Mouse (Mus musculus) left cerebral cortex, postnatal 25 days (tissue): ENCODE measurements at regions not wholly inside any gene's neighbourhood (a gene's known extent, or its start where the extent isn't known, plus 50 kb on each side); places are given as distances from the start of the nearest gene placed in this dataset.
"Not testable (repeated sequence)": the region's sequence is repeated elsewhere in the genome, so short reads cannot be mapped to it uniquely, and the experiment has no call there.

Experiments
- DNase-seq, 2 experiments: peaks; one replicate each; pipeline ENCODE4 v3.0.0; 2022; ENCODE audit warnings: low spot score in 2 of 2, mixed read lengths in 1 of 2
- intact Hi-C: fragments of 180-260 bp; cut with DNase I; formaldehyde crosslinking; loops from one replicate; pipeline ENCODE4 v1.15.1; 2025

- DNase-seq = no peak
- intact Hi-C loops = no loop called here
Measured at GRCm38 (mm10) chr3:151943542-151943941, 106.1 kb upstream of the Ptgfr start.

DNA sequence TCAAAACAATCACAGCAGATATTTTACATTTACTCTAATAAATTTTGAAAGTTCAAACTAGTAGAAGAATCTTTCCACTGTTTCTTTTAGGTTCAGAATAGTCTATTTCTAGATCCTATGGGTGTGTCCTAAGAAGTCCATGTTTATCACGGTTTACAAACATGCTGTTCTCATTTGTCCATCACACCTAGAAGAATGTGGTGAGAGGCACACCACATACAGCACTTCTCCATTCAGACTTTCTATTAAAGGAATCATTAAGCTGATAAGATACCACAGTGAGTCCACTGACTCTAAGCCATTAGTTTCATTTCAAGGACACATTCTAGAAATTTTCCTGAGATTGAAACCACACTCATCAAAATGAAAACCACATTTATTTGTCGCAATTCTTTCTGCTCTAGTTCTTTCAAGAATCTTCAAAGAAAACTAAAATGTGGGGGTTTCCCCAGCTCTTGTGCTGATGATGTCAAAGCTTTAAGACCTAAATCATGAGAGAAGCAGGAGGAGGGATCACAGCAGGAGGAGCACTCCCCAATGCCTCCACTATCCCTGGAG is 101.1 kb upstream of the Ptgfr start:
- no peak for DNase-seq
- intact Hi-C loops = no loop called here

DNA sequence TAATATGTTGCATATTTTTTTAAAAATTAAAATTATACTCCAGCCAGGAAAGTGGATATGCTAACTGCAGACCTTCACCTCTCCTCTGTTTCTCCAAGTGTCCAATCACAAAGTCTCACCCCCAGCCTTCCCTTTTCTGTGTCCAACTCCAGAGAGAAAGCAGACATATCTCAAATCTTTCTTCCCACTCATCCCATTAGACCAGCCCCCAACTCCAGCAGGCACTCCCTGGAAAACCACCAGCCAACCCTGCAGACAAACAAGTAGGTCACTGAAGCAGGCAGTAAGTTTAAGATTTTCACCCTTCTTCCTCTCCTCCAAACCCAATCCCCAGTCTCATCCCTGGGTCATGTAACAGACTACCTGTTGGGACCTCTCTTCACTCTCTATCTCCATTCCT is 94.2 kb upstream of the Ptgfr start:
- DNase-seq = no peak
- intact Hi-C loops = no loop called here

DNA sequence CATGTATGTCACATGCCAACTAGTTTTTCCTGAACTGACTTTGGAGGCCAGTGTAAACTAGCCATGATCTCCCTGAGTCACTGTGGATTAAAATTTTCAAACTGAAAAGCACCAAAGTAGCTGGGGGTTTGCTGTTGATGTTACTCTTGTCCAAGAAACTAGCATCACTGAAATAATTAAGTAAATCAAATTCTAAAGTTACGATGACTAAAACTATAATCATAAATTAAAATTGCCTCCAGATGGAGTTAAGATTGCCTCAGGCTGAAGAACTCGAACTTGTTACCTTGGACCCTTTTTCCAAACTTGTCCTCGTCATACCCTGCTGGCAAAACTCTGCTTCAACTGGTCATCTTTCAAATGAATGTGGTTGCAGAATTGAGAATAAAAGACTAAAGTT is 93.7 kb upstream of the Ptgfr start:
- DNase-seq = no peak
- intact Hi-C loops = no loop called here

DNA sequence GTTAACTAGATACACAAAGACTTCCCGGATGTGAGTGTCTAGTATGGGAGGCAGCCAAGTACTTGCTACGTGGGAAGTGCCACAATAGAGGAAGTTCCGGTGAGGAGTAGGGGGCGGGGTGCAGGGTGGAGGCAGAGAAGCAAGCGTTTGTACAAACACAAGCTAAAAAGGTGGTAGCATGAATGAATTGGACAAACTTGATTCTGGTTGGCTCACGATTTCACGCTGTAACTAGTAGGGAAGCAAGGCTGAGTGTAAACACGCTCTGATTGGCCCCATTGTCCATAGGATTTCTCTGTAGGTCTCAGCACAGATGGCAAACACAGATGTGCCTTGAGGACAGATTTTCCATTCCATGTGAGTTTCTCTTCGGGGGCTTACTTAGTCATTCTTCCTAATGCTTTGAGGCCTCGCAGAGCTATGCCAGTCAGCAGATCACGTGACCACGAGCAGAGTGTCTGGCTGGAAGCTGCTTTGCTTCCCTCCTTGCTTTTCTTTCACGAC is 76.6 kb upstream of the Ptgfr start:
- intact Hi-C loops = no loop called here
- DNase-seq = peak; percentile 31 to 74

DNA sequence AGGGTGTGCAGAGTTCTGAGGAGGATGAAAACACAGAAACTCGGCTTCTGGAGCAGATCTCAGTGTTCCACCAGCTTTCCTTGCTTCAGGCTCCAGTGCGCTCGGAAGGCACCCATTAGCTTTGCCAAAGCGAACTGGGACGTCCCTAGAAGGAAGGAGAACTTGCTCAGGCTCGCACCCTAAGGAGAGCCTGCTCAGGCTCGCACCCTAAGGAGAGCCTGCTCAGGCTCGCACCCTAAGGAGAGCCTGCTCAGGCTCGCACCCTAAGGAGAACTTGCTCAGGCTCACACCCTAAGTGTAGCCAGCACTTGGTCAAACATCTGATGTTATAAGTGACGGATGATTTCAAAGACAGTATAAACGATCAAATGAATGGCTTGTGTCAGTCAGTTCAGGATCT is 74.9 kb upstream of the Ptgfr start:
- DNase-seq, intact Hi-C loops: not testable (repeated sequence)

GRCm38 (mm10) chr3:151910851-151911250 is 73.4 kb upstream of the Ptgfr start:
- intact Hi-C loops = no loop called here
- DNase-seq = no peak

DNA sequence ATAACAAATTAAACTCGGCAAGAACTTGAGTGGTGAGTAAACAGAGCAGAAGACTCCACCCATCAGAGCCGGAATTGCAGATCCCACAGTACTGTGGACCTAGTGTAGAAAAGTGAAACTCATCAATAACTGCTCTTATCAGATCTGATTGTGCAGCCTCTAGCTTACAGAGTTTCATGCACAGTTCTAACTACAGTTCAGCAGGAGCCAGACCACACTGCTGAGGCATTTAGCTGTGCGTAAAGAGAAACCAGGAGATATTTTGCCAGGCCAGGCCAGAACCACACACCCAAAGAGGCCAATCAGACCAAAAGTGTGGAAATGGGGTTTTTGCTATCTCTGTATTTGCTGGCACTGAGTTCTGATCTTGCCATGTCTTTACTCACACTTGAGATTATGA is 71.9 kb upstream of the Ptgfr start:
- no peak for DNase-seq
- intact Hi-C loops = no loop called here

GRCm38 (mm10) chr3:151908886-151909285 is 71.5 kb upstream of the Ptgfr start:
- intact Hi-C loops = no loop called here

GRCm38 (mm10) chr3:151905775-151906174 is 68.3 kb upstream of the Ptgfr start:
- DNase-seq = no peak
- intact Hi-C loops = no loop called here

More at GRCm38 (mm10) chr3:151908886-151909285, 71.5 kb upstream of the Ptgfr start:
- DNase-seq = no peak

DNA sequence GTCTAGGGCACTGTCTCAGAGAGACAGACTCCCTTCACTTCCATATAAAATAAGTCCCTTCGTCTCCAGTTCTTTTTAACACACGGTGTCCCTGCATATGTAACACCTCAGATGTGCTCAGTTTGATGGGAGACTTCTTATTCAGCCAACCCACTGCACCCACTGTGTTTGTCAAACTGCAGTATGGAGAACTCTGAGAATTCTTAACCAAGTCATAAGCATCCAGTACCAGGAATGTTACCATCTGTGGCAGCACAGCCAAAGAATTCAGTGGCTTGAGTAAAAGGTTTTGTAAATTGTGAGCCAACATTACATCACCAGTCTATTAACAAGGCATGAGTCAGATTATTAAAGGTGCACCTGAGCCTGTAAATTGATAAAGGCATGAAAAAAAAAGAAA is 65.7 kb upstream of the Ptgfr start:
- DNase-seq = no peak
- intact Hi-C loops = no loop called here

DNA sequence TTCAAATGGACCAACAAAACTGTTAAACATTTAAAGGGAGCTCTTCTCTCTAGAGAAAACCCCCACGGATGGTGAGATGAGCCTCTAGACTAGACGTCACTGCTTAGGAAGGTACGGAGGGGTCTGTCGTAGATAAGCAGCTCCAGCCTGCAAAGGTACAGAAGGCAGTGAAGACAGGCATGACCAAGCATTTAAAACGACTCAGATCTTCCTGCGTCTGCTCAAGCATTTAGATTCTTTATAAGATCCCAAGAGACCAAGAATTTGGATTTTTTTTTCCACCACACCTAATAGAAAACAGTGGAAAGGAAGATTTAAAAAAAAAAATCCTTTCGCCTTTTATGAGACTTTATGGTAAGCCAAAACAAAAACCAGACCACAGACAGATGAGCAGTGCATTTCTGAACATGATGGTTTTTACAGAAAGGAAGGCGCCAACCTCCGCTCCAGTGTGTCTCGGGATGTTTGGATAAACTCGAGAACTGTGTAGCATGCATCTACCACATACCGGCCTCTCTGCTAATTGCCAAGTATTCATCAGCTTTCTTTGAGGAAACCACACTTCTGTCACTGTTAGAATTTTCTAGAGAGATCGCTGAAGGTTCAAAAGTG is 64.9 kb upstream of the Ptgfr start:
- no peak for DNase-seq
- intact Hi-C loops = no loop called here

DNA sequence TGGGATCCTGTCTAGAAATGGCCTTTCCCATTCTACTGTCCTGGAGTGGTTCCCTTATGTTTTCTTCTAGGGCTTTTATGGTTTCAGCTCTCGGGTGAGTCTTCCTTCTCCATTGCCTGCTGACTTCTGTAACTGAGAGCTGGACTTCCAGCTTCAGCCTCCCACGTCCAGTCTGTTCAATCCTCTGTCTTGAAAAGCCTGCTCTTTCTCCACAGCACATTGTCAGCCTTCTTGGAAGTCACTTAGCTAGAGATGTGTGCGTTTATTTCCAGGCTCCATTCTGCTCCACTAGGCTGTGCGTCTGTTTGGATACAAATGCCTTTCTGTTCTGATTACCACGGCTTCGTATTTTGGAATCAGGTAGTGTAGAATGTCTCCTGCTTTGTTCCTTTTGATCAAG is 62.2 kb upstream of the Ptgfr start:
- peak in 1 of 2 experiments; percentile 66 for DNase-seq
- intact Hi-C loops = no loop called here

DNA sequence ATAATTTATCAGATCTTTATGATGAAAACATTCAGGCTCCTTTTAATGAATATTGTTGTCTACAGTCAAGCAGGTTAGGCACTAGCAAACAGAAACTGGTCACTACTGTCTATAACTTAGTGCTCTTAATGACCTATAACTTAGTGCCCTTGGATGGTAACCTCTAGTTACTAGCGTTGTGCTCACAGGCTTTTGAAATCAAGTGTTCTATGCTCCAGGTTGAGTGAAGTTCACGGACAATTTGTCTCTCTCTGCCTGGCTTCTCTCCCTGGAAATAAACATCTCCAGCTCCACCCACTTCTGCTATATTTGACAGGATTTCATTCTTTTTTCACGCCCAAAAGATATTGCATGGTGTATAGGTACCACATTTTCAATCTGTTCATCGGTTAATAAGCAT is 61.7 kb upstream of the Ptgfr start:
- intact Hi-C loops = no loop called here

GRCm38 (mm10) chr3:151896320-151896719 is 58.9 kb upstream of the Ptgfr start:
- intact Hi-C loops = no loop called here
- DNase-seq = no peak

More for the DNA sequence above, 61.7 kb upstream of the Ptgfr start:
- DNase-seq = no peak

DNA sequence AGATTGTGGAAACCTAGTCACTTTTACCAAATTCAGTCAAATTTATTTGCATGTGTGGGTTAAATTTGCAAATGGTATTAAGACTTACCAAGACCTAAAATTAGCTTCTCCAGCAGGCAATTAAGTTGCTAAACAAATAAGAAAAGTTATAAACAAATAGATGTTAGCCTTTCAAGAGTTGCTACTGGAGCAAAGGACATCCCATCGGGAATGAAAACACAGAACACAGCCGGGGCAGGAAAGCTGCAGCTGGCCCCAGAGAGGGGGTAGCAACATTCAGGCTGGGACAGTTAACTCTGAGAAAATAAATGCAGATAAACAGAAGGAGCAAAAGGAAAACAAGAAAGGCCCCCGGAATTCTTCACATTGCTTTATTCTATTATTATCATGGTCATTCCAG is 57.3 kb upstream of the Ptgfr start:
- peak in 1 of 2 experiments; percentile 4 for DNase-seq
- intact Hi-C loops = no loop called here

GRCm38 (mm10) chr3:151893421-151894235 is 56.2 kb upstream of the Ptgfr start:
- DNase-seq = no peak
- intact Hi-C loops = no loop called here

DNA sequence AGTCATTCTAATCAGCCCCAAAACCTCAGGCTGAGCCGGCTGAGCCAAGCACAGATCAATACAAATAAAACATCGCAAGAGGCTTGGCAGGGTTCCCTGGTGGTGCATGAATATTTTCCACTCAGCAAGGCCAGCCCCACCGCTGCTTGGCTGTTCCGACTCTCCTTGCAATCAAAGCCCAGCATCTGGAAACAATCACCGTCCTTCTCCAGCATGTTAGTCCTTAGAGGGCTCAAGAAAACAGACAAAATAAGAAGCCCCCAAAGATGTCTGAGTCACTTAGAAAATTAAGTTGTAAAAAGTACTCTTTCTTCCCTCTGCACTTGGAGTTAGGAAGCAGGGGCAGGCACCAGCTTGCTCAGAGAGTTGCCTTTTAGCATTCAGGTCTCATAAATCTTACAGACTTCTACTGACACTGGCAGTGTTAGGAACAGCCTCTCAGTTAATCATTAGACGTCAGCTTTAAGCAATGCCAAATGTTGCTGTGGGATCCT is 54.4 kb upstream of the Ptgfr start:
- DNase-seq = peak; percentile 46 to 60
- intact Hi-C loops = no loop called here

DNA sequence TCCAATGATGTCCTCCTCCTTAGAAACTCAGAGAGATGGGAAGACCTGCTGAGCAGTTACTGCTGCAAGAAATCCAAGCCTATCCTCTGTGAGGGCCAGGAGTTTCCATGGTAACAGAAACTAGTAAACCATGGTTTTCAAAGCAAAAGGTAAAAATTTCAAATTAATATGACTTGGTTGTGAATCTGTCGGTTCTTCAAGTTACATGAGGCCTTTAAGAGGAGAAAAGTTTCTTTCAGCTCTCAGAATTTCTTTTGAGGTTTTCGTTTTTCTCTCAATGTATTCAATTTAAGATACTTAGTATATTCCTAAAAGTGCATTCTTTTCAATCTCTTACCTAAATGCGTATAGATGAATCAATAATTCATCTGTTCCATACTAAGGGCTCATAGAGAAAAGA is 53.9 kb upstream of the Ptgfr start:
- intact Hi-C loops = no loop called here
- no peak for DNase-seq

DNA sequence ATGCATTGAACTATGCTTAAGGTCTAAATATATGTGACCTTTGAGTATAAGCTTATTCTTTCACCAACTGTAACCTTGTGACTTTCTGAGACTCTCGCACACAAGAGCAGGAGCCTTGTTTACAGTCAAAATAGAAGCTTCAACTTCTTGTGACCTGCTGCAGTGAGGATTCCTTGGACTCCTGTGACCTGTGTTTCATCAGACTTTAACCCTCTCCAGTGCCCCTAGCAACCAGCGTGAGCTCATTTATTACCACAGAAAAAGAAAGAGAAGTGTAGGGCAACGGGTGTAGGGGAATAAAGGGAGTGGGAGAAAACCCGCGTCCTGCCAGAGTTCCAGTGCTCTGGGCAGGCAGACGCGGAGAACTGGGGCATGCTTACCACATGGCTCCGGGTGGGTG is 52.3 kb upstream of the Ptgfr start:
- DNase-seq = no peak
- intact Hi-C loops = no loop called here
